Mouse (Mus musculus): Measurements from ENCODE around the gene Gm14444. TPM values are rescaled to one million over a fixed set of nuclear protein-coding genes. Genes with fewer than 3 reads are reported as not detected.
"Not testable (repeated sequence)": the region's sequence is repeated elsewhere in the genome, so short reads cannot be mapped to it uniquely, and the experiment has no call there.

Gm14444 gene
- polyA plus RNA-seq (2012): not detected in 2 replicates

- not testable (repeated sequence) for H3K4me1 ChIP-seq (ENCODE audit: control insufficient read depth); H3K9me3 ChIP-seq (ENCODE audit: control insufficient read depth, low read length); H3K4me3 ChIP-seq (replicated peaks); H3K27me3 ChIP-seq (ENCODE audit: control insufficient read depth); H3K36me3 ChIP-seq (ENCODE audit: control insufficient read depth)
Measured at GRCm38 (mm10) chr2:175010022-175010421, at the start of gene Gm14444. Gene Gm14444 (plus strand): TSS chr2:175010241.

GRCm38 (mm10) chr2:174965466-174965865 is 44.6 kb upstream of the Gm14444 start:
- H3K4me3 ChIP-seq (replicated peaks); H3K36me3 ChIP-seq (ENCODE audit: control insufficient read depth); H3K4me1 ChIP-seq (ENCODE audit: control insufficient read depth); H3K27me3 ChIP-seq (ENCODE audit: control insufficient read depth): not testable (repeated sequence)
- H3K9me3 ChIP-seq (ENCODE audit: control insufficient read depth, low read length): peaks cover 11% of the 10 kb centered on the region

- H3K4me3 ChIP-seq (replicated peaks); H3K4me1 ChIP-seq (ENCODE audit: control insufficient read depth); H3K36me3 ChIP-seq (ENCODE audit: control insufficient read depth); H3K27me3 ChIP-seq (ENCODE audit: control insufficient read depth); H3K9me3 ChIP-seq (ENCODE audit: control insufficient read depth, low read length): not testable (repeated sequence)
Measured at GRCm38 (mm10) chr2:175044268-175044667, 34.2 kb downstream of the Gm14444 start.

GRCm38 (mm10) chr2:175067681-175068261 is 57.7 kb downstream of the Gm14444 start, which contains the start of gene Gm14393:
Gene Gm14393 (minus strand): TSS chr2:175067781.
- H3K4me3 ChIP-seq (replicated peaks); H3K36me3 ChIP-seq (ENCODE audit: control insufficient read depth); H3K4me1 ChIP-seq (ENCODE audit: control insufficient read depth); H3K27me3 ChIP-seq (ENCODE audit: control insufficient read depth); H3K9me3 ChIP-seq (ENCODE audit: control insufficient read depth, low read length): not testable (repeated sequence)

Other genes with a start within 250 kb of the Gm14444 start
- gene Edn3, start 249.6 kb upstream of the Gm14444 start, polyA plus RNA-seq (2012): not detected in 2 replicates
- not detected in 2 replicates for gene Gm14393, start 57.5 kb downstream of the Gm14444 start, polyA plus RNA-seq (2012)
- not detected in 2 replicates for gene Gm14399, start 131.8 kb downstream of the Gm14444 start, polyA plus RNA-seq (2012)
- not detected in 2 replicates for gene Gm14443, start 165.6 kb downstream of the Gm14444 start, polyA plus RNA-seq (2012)
- 0.01 and 0.02 TPM in 2 replicates for gene Gm14391, start 196.7 kb downstream of the Gm14444 start, polyA plus RNA-seq (2012)

Measured in erythroblast, embryonic 14.5 days (primary cell).